Mouse (Mus musculus): ENCODE measurements around the gene Brd2. TPM values are rescaled to one million over a fixed set of nuclear protein-coding genes. Genes with fewer than 3 reads are reported as not detected.

The Brd2 gene
- total and polyA plus RNA-seq, 2 experiments from 2014 or later = 129 to 219 TPM

GRCm38 (mm10) chr17:34106555-34106954 lies 15.9 kb downstream of the Brd2 start:
- Histone ChIP-seq H3K27me3 (ENCODE audit: insufficient read depth, low read length) (no peaks in the 10 kb centered on the region), H3K4me3 (ENCODE audit: low read depth, low read length) (no peak overlapping the region), H3K4me1 (ENCODE audit: insufficient read depth) (0 out of 2 replicates have a peak, but pooled peaks cover 4% of the 10 kb centered on the region), H3K4me2 (ENCODE audit: low read depth) (no peak overlapping the region), H3K9me3 (ENCODE audit: low read length) (no peaks in the 10 kb centered on the region), H3K27ac (ENCODE audit: low read depth, low read length) (no peak overlapping the region), H3K9ac (no peak overlapping the region), H3K36me3 (ENCODE audit: insufficient read depth) (peaks cover 24% of the 10 kb centered on the region)
- DNase-seq (no peak), ATAC-seq (no peak)
- no peak for TF ChIP-seq CTCF (IDR thresholded peaks at IDR 0.05; ENCODE audit: low read depth)
- 89% methylated on average over 7 of the region's 7 CpGs for WGBS

DNA sequence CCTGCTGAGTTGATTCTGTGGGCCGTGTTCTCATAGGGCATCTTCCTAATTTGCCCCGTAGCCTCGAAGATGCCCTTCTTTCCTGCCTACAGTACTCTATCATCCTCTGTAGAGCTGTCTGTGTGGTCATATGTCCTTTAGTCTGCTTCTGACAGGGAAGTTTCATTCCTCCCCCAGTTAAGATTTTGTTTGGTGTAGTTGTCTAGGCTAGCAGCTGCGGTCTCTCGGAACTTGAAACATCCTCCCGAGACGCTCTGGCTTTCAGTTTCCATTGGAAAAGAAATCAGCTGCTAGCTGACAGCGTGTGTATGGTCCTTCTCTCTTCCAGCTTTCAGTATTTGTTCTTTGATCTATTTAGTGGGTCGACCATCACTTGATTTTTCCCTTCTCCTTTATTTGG lies 17.6 kb downstream of the Brd2 start:
- no peak for DNase-seq
- peaks cover 8% of the 10 kb centered on the region; the same call in 1 of the 2 replicates for H3K36me3 ChIP-seq (ENCODE audit: insufficient read depth)
- no peak overlapping the region for H3K4me2 ChIP-seq (ENCODE audit: low read depth)
- no peak overlapping the region for H3K9ac ChIP-seq
- H3K9me3 ChIP-seq (ENCODE audit: low read length) = no peaks in the 10 kb centered on the region
- H3K27ac ChIP-seq (ENCODE audit: low read depth, low read length) = no peak overlapping the region
- no peaks in the 10 kb centered on the region for H3K27me3 ChIP-seq (ENCODE audit: insufficient read depth, low read length)
- WGBS = 86% methylated on average over 9 of the region's 9 CpGs
- H3K4me1 ChIP-seq (ENCODE audit: insufficient read depth) = 0 out of 2 replicates have a peak, but pooled peaks cover 3% of the 10 kb centered on the region
- TF ChIP-seq CTCF (IDR thresholded peaks at IDR 0.05; ENCODE audit: low read depth) = no peak
- H3K4me3 ChIP-seq (ENCODE audit: low read depth, low read length) = no peak overlapping the region
- no peak for ATAC-seq

DNA sequence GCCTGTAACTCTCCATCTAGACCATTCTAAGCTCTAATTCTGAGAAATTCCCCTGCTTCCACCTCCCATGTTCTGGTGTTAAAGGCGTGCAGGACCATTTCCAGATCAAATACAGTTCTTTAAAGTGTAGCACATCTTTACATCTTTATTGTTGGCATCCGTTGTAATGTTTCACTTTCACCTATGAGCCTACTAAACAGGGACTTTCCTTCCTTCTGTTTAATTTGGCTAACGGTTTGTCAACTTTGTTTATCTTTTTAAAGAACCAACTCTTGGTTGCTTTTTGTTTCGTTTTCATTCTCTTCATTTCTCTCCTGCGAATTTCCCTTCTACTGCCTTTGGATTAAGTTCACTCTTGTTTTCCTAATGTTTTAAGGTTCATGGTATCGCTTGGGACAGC lies 19.6 kb downstream of the Brd2 start:
- no peak overlapping the region for H3K4me2 ChIP-seq (ENCODE audit: low read depth)
- H3K9me3 ChIP-seq (ENCODE audit: low read length) = no peaks in the 10 kb centered on the region
- no peaks in the 10 kb centered on the region for H3K27me3 ChIP-seq (ENCODE audit: insufficient read depth, low read length)
- H3K27ac ChIP-seq (ENCODE audit: low read depth, low read length) = no peak overlapping the region
- TF ChIP-seq CTCF (IDR thresholded peaks at IDR 0.05; ENCODE audit: low read depth) = no peak
- H3K4me1 ChIP-seq (ENCODE audit: insufficient read depth) = no peaks in the 10 kb centered on the region
- H3K9ac ChIP-seq = no peak overlapping the region
- H3K4me3 ChIP-seq (ENCODE audit: low read depth, low read length) = no peak overlapping the region
- DNase-seq = no peak
- 76% methylated on average over 6 of the region's 6 CpGs for WGBS
- no peak for ATAC-seq
- no peaks in the 10 kb centered on the region for H3K36me3 ChIP-seq (ENCODE audit: insufficient read depth)

DNA sequence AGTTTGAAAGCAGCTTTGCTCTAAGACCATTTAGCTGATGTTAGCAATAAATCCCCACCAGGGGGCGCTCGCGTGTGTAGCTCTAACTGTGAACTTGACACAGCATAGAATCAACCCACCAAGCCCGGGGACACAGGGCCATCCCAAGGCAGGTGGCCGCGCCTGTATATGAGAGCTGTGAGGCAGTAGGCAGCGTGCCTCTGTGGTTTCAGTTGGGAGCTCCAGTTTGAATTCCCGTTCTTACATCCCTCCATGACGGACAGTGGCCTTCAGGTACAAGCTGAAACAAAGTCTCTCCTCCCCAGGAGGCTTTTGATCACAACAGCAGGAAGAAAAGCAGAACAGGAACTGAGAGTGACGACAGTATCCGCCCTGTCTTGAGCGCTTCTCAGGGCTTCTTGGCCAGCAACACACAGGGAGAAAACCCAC lies 20.8 kb downstream of the Brd2 start:
- Histone ChIP-seq H3K4me1 (ENCODE audit: insufficient read depth) (no peaks in the 10 kb centered on the region), H3K36me3 (ENCODE audit: insufficient read depth) (no peaks in the 10 kb centered on the region), H3K4me3 (ENCODE audit: low read depth, low read length) (no peak overlapping the region), H3K9me3 (ENCODE audit: low read length) (no peaks in the 10 kb centered on the region), H3K9ac (no peak overlapping the region), H3K27ac (ENCODE audit: low read depth, low read length) (no peak overlapping the region), H3K4me2 (ENCODE audit: low read depth) (peak overlapping the region; percentile 35), H3K27me3 (ENCODE audit: insufficient read depth, low read length) (no peaks in the 10 kb centered on the region)
- 6% methylated on average over 12 of the region's 12 CpGs for WGBS
- DNase-seq (peak; percentile 93), ATAC-seq (peak; percentile 90)
- TF ChIP-seq CTCF (IDR thresholded peaks at IDR 0.05; ENCODE audit: low read depth) = peak; percentile 90

- Histone ChIP-seq H3K4me1 (ENCODE audit: insufficient read depth) (no peaks in the 10 kb centered on the region), H3K9ac (no peak overlapping the region), H3K27me3 (ENCODE audit: insufficient read depth, low read length) (no peaks in the 10 kb centered on the region), H3K4me3 (ENCODE audit: low read depth, low read length) (no peak overlapping the region), H3K36me3 (ENCODE audit: insufficient read depth) (no peaks in the 10 kb centered on the region), H3K27ac (ENCODE audit: low read depth, low read length) (no peak overlapping the region), H3K9me3 (ENCODE audit: low read length) (no peaks in the 10 kb centered on the region), H3K4me2 (ENCODE audit: low read depth) (no peak overlapping the region)
- 31% methylated on average over 5 of the region's 5 CpGs for WGBS
- DNase-seq = no peak
- no peak for TF ChIP-seq CTCF (IDR thresholded peaks at IDR 0.05; ENCODE audit: low read depth)
- ATAC-seq = peak; percentile 6; the same call in 1 of the 2 replicates
These were observed 21.2 kb downstream of the Brd2 start for GRCm38 (mm10) chr17:34101185-34101584.

DNA sequence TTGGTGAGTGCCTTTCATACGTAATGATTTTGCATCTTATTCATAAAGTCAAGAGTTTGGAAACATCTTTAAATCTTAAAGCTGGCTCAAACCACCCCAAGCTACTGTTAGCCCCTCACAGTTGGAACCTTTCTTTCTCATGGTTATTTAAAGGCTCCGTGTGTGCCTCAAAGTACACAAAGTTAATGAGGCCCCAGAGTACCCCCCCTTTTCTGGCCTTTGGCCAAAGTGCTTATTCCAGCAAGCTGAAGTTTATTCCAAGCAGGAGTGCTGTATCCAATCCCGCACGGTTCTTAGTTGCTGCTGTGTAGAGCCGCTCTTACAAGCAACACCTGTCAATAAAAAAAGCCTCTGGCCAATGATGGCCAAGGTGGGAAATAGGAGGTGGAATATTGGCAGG lies 22.9 kb downstream of the Brd2 start:
- no peak for DNase-seq
- no peak for ATAC-seq
- no peaks in the 10 kb centered on the region for H3K27me3 ChIP-seq (ENCODE audit: insufficient read depth, low read length)
- no peaks in the 10 kb centered on the region for H3K36me3 ChIP-seq (ENCODE audit: insufficient read depth)
- no peak overlapping the region for H3K4me2 ChIP-seq (ENCODE audit: low read depth)
- H3K9me3 ChIP-seq (ENCODE audit: low read length) = no peaks in the 10 kb centered on the region
- no peak overlapping the region for H3K9ac ChIP-seq
- TF ChIP-seq CTCF (IDR thresholded peaks at IDR 0.05; ENCODE audit: low read depth) = no peak
- H3K27ac ChIP-seq (ENCODE audit: low read depth, low read length) = no peak overlapping the region
- H3K4me1 ChIP-seq (ENCODE audit: insufficient read depth) = no peaks in the 10 kb centered on the region
- 29% methylated on average over 5 of the region's 5 CpGs for WGBS
- H3K4me3 ChIP-seq (ENCODE audit: low read depth, low read length) = no peak overlapping the region

DNA sequence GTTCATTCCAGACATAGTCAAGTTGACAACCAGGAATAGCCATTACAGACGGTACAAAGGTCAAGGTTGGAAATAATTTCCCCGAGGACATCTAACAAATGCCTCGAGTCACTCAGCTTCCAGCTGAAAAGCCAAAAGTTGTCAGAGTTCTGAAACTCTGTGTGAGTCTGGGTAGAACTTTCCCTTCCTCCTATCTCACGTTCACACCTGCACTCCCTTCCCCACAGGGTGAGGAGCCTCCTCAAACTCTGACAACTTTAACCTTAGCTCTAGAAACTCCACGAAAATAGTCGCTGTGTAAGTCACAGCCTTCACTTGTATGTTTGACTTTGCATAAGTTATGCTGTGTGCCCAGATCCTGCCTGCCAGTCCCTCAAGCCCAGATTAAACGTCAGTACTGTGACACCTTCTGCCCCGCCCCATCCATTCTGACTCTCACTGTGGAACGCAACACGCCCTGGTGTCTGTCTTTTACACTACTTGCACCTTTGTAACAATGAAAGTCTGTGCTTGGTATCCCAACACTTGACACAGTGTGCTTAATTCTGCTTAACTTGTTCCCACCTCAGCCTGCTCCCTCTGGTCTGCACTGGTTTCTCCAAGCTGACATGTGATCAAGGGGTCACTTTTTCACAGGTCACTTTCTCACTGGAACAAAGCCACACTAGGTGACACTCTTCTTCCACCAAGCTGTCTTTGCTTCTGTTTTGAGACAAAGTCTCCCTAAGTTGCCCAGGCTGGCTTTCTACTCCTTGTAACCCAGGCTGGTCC lies 23.5 kb downstream of the Brd2 start:
- 63% methylated on average over 10 of the region's 10 CpGs for WGBS
- no peak overlapping the region for H3K9ac ChIP-seq
- H3K4me1 ChIP-seq (ENCODE audit: insufficient read depth) = no peaks in the 10 kb centered on the region
- TF ChIP-seq CTCF (IDR thresholded peaks at IDR 0.05; ENCODE audit: low read depth) = no peak
- no peaks in the 10 kb centered on the region for H3K9me3 ChIP-seq (ENCODE audit: low read length)
- ATAC-seq (no peak), DNase-seq (no peak)
- no peak overlapping the region for H3K4me3 ChIP-seq (ENCODE audit: low read depth, low read length)
- H3K4me2 ChIP-seq (ENCODE audit: low read depth) = no peak overlapping the region
- H3K27me3 ChIP-seq (ENCODE audit: insufficient read depth, low read length) = no peaks in the 10 kb centered on the region
- no peaks in the 10 kb centered on the region for H3K36me3 ChIP-seq (ENCODE audit: insufficient read depth)
- H3K27ac ChIP-seq (ENCODE audit: low read depth, low read length) = no peak overlapping the region

Measured in forebrain, postnatal 0 days (tissue).